Mouse (Mus musculus) cortical plate, adult 2 months (tissue): ENCODE data around the gene Pfn1.

Experiments
- CTCF ChIP-seq: fragments of 200-500 bp; IDR thresholded peaks from 2 replicates; pipeline ENCODE4 v1.5.1; 2011; ENCODE audit warnings: mild to moderate bottlenecking, control low read depth, low read length; ENCODE audit not compliant: insufficient read depth; ENCODE audit errors: extremely low read depth
- POLR2A ChIP-seq: fragments of 200-500 bp; IDR thresholded peaks from 2 replicates; pipeline ENCODE4 v1.6.1; 2011; ENCODE audit warnings: mild to moderate bottlenecking, low read length, control low read depth; ENCODE audit not compliant: insufficient read depth; ENCODE audit errors: extremely low read depth

- TF ChIP-seq POLR2A (no peak), CTCF (0 out of 2 replicates have a peak, but pooled peaks have one; percentile 18)
Observed at GRCm38 (mm10) chr11:70669582-70670345, 15.3 kb upstream of the Pfn1 start.
